Mouse (Mus musculus): ENCODE measurements around the gene Lrrc74a.

GRCm38 (mm10) chr12:86702690-86703089 lies 31.5 kb upstream of the Lrrc74a start:
- no peak for TF ChIP-seq TCF12 (IDR thresholded peaks at IDR 0.05; ENCODE audit: insufficient read depth, poor library complexity, severe bottlenecking)
- TF ChIP-seq POLR2A (IDR thresholded peaks at IDR 0.05; ENCODE audit: insufficient read length, low read depth): no peak
- TF ChIP-seq E2F4 (IDR thresholded peaks at IDR 0.05; ENCODE audit: insufficient read depth): no peak
- no peak for TF ChIP-seq MYOG (IDR thresholded peaks at IDR 0.05; ENCODE audit: control insufficient read depth in 1 of 3, insufficient read depth in 1 of 3, insufficient read length in 2 of 3, low read depth in 2 of 3)
- no peak for TF ChIP-seq MAX (IDR thresholded peaks at IDR 0.05; ENCODE audit: low read depth)
- TF ChIP-seq USF1 (IDR thresholded peaks at IDR 0.05; ENCODE audit: low read depth): no peak
- no peak for TF ChIP-seq REST (IDR thresholded peaks at IDR 0.05; ENCODE audit: insufficient read depth, insufficient read length)
- no peak for TF ChIP-seq MYOD1 (IDR thresholded peaks at IDR 0.05; ENCODE audit: control insufficient read depth in 1 of 3, insufficient read length in 2 of 3, low read depth in 2 of 3)
- no peak for TF ChIP-seq TCF3 (IDR thresholded peaks at IDR 0.05; ENCODE audit: insufficient read length, low read depth)
- no peak for TF ChIP-seq POLR2AphosphoS2 (IDR thresholded peaks at IDR 0.05; ENCODE audit: insufficient read length, low read depth)

All from myocyte (in vitro differentiated cells).